Mouse (Mus musculus): ENCODE results near the gene Itgav. TPM values are rescaled to one million over a fixed set of nuclear protein-coding genes. Genes with fewer than 3 reads are reported as not detected.

The Itgav gene
- polyA plus RNA-seq, 1 experiment from 2014 or later, result 17.1 TPM

DNA sequence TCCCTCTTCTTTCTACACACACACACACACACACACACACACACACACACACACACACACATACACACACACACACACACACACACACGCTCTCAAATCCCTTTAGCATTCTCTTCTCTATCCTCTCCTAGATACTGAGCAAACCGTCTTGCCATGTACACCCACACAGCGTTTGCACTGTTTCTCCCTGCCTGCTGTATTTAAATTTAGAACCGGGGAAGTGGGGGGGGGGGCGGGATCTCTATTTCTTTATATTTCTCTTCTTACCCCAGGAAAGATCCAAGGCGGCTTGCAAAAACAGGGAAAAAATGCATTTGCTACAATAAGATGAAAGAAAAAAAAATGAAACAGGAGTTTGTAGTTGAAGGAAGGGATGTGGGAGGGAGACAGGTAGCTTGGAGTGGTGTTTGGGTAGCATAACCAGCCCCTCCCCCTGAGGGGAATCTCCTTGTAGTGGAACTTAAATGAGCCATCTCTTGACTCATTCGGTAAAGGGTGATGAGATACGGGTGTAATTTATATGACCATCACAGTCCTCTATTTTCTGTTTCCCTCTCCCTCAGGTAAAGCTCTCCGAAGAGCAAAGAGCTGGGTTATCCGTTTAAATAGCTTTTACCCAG is 89.2 kb downstream of the Itgav start:
- WGBS, result 9% methylated on average over 10 of the region's 10 CpGs
- no peaks in the 10 kb centered on the region for H3K36me3 ChIP-seq (ENCODE audit: control insufficient read depth, insufficient read depth, low read length)
- H3K4me1 ChIP-seq (ENCODE audit: control insufficient read depth, insufficient read depth, low read depth, low read length), result peaks cover 11% of the 10 kb centered on the region
- H3K9ac ChIP-seq (ENCODE audit: low read depth, low read length), result peak overlapping the region; percentile 81
- no peaks in the 10 kb centered on the region for H3K27me3 ChIP-seq (replicated peaks; ENCODE audit: control insufficient read depth, insufficient read depth, low read length)
- peak overlapping the region; percentile 67 for H3K4me3 ChIP-seq (ENCODE audit: low read length)
- peak; percentile 48; the same call in 1 of the 2 replicates for ATAC-seq
- H3K9me3 ChIP-seq (ENCODE audit: control insufficient read depth, low read length), result no peaks in the 10 kb centered on the region
- H3K27ac ChIP-seq (ENCODE audit: low read depth, low read length), result peak overlapping the region; percentile 94
- H3K4me2 ChIP-seq (ENCODE audit: low read length), result peak overlapping the region; percentile 64

DNA sequence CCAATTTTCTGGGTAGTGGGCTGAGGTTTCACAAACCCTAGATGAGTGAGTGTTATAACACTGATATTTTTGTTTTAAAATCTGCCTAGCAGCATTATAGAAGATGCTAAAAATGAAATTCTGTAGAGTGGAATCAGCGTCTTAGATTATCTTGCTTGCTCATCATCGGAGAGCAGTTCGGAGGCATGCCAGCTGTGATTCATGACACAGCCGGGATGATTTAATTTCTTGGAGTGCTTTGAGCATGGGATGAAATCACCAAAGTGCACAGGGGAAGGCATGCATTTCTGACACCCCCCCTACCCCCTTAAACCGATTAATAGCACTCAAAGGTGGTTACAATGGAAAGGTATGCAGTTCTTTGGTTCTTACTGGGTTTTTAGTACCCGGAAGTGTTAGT is 89.8 kb downstream of the Itgav start:
- H3K36me3 ChIP-seq (ENCODE audit: control insufficient read depth, insufficient read depth, low read length), result no peaks in the 10 kb centered on the region
- H3K4me2 ChIP-seq (ENCODE audit: low read length), result peak overlapping the region; percentile 64
- H3K4me1 ChIP-seq (ENCODE audit: control insufficient read depth, insufficient read depth, low read depth, low read length), result peaks cover 11% of the 10 kb centered on the region
- peak overlapping the region; percentile 81 for H3K9ac ChIP-seq (ENCODE audit: low read depth, low read length)
- ATAC-seq, result no peak
- peak overlapping the region; percentile 94; the same call in 1 of the 2 replicates for H3K27ac ChIP-seq (ENCODE audit: low read depth, low read length)
- 33% methylated on average over 6 of the region's 6 CpGs for WGBS
- no peaks in the 10 kb centered on the region for H3K27me3 ChIP-seq (replicated peaks; ENCODE audit: control insufficient read depth, insufficient read depth, low read length)
- no peaks in the 10 kb centered on the region for H3K9me3 ChIP-seq (ENCODE audit: control insufficient read depth, low read length)
- peak overlapping the region; percentile 67 for H3K4me3 ChIP-seq (ENCODE audit: low read length)

DNA sequence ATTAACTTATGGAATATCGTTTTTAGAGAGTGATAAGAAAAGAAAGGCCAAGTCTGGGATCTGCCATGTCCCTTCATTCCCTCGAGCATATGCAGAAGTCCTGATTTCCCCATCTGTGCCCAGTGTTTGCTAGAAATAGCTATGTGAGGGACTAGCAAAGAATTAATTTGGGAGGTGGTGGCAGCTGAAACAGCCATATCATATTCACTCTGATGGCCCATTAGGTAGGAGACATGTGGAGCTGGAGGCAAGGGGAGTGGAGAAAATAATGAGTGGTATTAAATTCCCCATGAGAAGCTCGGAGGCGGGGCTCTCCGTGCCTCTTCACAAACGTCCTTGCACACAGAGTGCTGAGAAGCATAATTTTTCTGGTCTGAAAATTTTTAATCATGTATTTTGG is 92.0 kb downstream of the Itgav start:
- H3K4me1 ChIP-seq (ENCODE audit: control insufficient read depth, insufficient read depth, low read depth, low read length), result peaks cover 11% of the 10 kb centered on the region
- H3K4me3 ChIP-seq (ENCODE audit: low read length), result no peak overlapping the region
- H3K36me3 ChIP-seq (ENCODE audit: control insufficient read depth, insufficient read depth, low read length), result no peaks in the 10 kb centered on the region
- no peaks in the 10 kb centered on the region for H3K27me3 ChIP-seq (replicated peaks; ENCODE audit: control insufficient read depth, insufficient read depth, low read length)
- no peak overlapping the region for H3K9ac ChIP-seq (ENCODE audit: low read depth, low read length)
- H3K9me3 ChIP-seq (ENCODE audit: control insufficient read depth, low read length), result no peaks in the 10 kb centered on the region
- 41% methylated on average over 6 of the region's 6 CpGs for WGBS
- H3K27ac ChIP-seq (ENCODE audit: low read depth, low read length), result no peak overlapping the region
- H3K4me2 ChIP-seq (ENCODE audit: low read length), result 0 out of 2 replicates have a peak overlapping the region, but pooled peaks have one; percentile 10
- no peak for ATAC-seq

DNA sequence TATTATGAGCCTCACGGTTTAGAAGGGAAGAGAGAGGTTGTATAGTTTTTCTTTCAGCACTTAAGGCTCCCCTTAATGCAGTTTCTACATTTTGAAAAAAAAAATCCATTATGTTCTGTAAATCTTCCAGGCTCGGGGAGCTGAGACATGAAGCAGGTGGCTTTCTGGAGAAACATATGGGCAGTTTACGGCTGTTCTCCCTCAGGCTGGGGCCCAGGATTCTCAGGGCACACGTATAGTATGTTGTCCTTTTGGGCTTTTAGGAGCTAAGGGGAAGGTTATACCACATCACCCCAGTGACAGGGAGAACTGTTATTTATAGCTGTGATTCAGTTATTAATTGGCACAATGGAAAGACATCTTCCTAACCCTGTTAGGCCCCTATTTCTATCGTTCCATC is 101.0 kb downstream of the Itgav start:
- Histone ChIP-seq H3K9me3 (ENCODE audit: control insufficient read depth, low read length) (no peaks in the 10 kb centered on the region), H3K27me3 (replicated peaks; ENCODE audit: control insufficient read depth, insufficient read depth, low read length) (no peaks in the 10 kb centered on the region), H3K27ac (ENCODE audit: low read depth, low read length) (no peak overlapping the region), H3K4me3 (ENCODE audit: low read length) (no peak overlapping the region), H3K9ac (ENCODE audit: low read depth, low read length) (no peak overlapping the region), H3K4me1 (ENCODE audit: control insufficient read depth, insufficient read depth, low read depth, low read length) (peaks cover 4% of the 10 kb centered on the region), H3K36me3 (ENCODE audit: control insufficient read depth, insufficient read depth, low read length) (no peaks in the 10 kb centered on the region), H3K4me2 (ENCODE audit: low read length) (no peak overlapping the region)
- no peak for ATAC-seq
- WGBS, result 41% methylated on average over 5 of the region's 5 CpGs

DNA sequence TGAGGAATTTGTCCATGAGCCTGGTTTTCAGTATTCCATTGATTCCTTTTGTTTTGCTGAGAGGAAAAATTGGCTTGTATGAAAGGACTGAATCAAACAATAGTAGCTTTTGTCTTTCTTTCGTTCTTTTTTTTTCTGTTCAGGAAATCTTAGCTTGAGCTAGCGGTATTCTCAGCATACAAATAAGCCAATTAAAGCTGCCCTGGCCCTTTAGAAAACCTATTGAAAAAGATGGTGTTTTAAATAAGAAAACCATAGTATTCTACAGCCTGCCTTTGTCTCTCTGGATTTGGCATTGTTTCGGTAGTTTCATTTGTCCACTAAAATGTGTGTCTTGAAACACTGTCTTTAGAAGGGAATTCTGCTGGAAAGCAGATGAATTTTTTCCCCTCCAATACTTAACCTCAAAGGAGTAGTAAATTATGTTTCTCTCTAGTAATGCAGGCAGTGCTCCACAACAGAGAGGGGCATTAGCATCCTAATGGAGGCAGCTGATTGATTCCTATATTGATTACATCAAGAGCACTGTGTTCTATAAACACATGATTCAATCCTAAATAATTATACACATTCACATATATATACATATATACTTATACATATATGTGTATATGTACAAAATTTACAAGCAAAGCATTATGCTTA is 104.8 kb downstream of the Itgav start:
- no peaks in the 10 kb centered on the region for H3K27me3 ChIP-seq (replicated peaks; ENCODE audit: control insufficient read depth, insufficient read depth, low read length)
- 19% methylated on average over 3 of the region's 3 CpGs for WGBS
- no peaks in the 10 kb centered on the region for H3K36me3 ChIP-seq (ENCODE audit: control insufficient read depth, insufficient read depth, low read length)
- H3K4me1 ChIP-seq (ENCODE audit: control insufficient read depth, insufficient read depth, low read depth, low read length), result peaks cover 4% of the 10 kb centered on the region
- no peak overlapping the region for H3K4me3 ChIP-seq (ENCODE audit: low read length)
- H3K9me3 ChIP-seq (ENCODE audit: control insufficient read depth, low read length), result no peaks in the 10 kb centered on the region
- peak overlapping the region; percentile 51; the same call in 1 of the 2 replicates for H3K27ac ChIP-seq (ENCODE audit: low read depth, low read length)
- no peak overlapping the region; the same call in 1 of the 2 replicates for H3K4me2 ChIP-seq (ENCODE audit: low read length)
- ATAC-seq, result no peak
- no peak overlapping the region for H3K9ac ChIP-seq (ENCODE audit: low read depth, low read length)

GRCm38 (mm10) chr2:83832903-83833302 is 108.7 kb downstream of the Itgav start:
- H3K9ac ChIP-seq (ENCODE audit: low read depth, low read length), result no peak overlapping the region
- H3K9me3 ChIP-seq (ENCODE audit: control insufficient read depth, low read length), result no peaks in the 10 kb centered on the region
- H3K27me3 ChIP-seq (replicated peaks; ENCODE audit: control insufficient read depth, insufficient read depth, low read length), result no peaks in the 10 kb centered on the region
- ATAC-seq, result no peak
- WGBS, result 69% methylated on average over 4 of the region's 4 CpGs
- H3K4me2 ChIP-seq (ENCODE audit: low read length), result no peak overlapping the region
- peaks cover 7% of the 10 kb centered on the region for H3K4me1 ChIP-seq (ENCODE audit: control insufficient read depth, insufficient read depth, low read depth, low read length)
- H3K4me3 ChIP-seq (ENCODE audit: low read length), result no peak overlapping the region
- no peaks in the 10 kb centered on the region for H3K36me3 ChIP-seq (ENCODE audit: control insufficient read depth, insufficient read depth, low read length)
- no peak overlapping the region for H3K27ac ChIP-seq (ENCODE audit: low read depth, low read length)

GRCm38 (mm10) chr2:83835313-83836070 is 111.3 kb downstream of the Itgav start:
- Histone ChIP-seq H3K4me1 (ENCODE audit: control insufficient read depth, insufficient read depth, low read depth, low read length) (peaks cover 3% of the 10 kb centered on the region; the same call in 1 of the 2 replicates), H3K9ac (ENCODE audit: low read depth, low read length) (no peak overlapping the region), H3K9me3 (ENCODE audit: control insufficient read depth, low read length) (no peaks in the 10 kb centered on the region; the same call in 1 of the 2 replicates), H3K27ac (ENCODE audit: low read depth, low read length) (peak overlapping the region; percentile 36), H3K4me3 (ENCODE audit: low read length) (no peak overlapping the region), H3K27me3 (replicated peaks; ENCODE audit: control insufficient read depth, insufficient read depth, low read length) (no peaks in the 10 kb centered on the region), H3K4me2 (ENCODE audit: low read length) (peak overlapping the region; percentile 3; the same call in 1 of the 2 replicates), H3K36me3 (ENCODE audit: control insufficient read depth, insufficient read depth, low read length) (no peaks in the 10 kb centered on the region)
- 45% methylated on average over 10 of the region's 10 CpGs for WGBS
- peak; percentile 53; the same call in 1 of the 2 replicates for ATAC-seq

GRCm38 (mm10) chr2:83848495-83848894 is 124.3 kb downstream of the Itgav start:
- Histone ChIP-seq H3K27me3 (replicated peaks; ENCODE audit: control insufficient read depth, insufficient read depth, low read length) (no peaks in the 10 kb centered on the region), H3K9me3 (ENCODE audit: control insufficient read depth, low read length) (no peaks in the 10 kb centered on the region), H3K4me3 (ENCODE audit: low read length) (no peak overlapping the region), H3K36me3 (ENCODE audit: control insufficient read depth, insufficient read depth, low read length) (no peaks in the 10 kb centered on the region; the same call in 1 of the 2 replicates), H3K9ac (ENCODE audit: low read depth, low read length) (no peak overlapping the region), H3K4me2 (ENCODE audit: low read length) (no peak overlapping the region), H3K4me1 (ENCODE audit: control insufficient read depth, insufficient read depth, low read depth, low read length) (no peaks in the 10 kb centered on the region), H3K27ac (ENCODE audit: low read depth, low read length) (no peak overlapping the region)
- WGBS, result 83% methylated on average over 3 of the region's 3 CpGs
- ATAC-seq, result no peak

GRCm38 (mm10) chr2:83853423-83853822 is 129.2 kb downstream of the Itgav start:
- Histone ChIP-seq H3K4me1 (ENCODE audit: control insufficient read depth, insufficient read depth, low read depth, low read length) (no peaks in the 10 kb centered on the region), H3K36me3 (ENCODE audit: control insufficient read depth, insufficient read depth, low read length) (no peaks in the 10 kb centered on the region; the same call in none of the 2 replicates), H3K9me3 (ENCODE audit: control insufficient read depth, low read length) (no peaks in the 10 kb centered on the region), H3K4me2 (ENCODE audit: low read length) (no peak overlapping the region), H3K9ac (ENCODE audit: low read depth, low read length) (no peak overlapping the region), H3K4me3 (ENCODE audit: low read length) (no peak overlapping the region), H3K27ac (ENCODE audit: low read depth, low read length) (no peak overlapping the region), H3K27me3 (replicated peaks; ENCODE audit: control insufficient read depth, insufficient read depth, low read length) (no peaks in the 10 kb centered on the region)
- WGBS, result 85% methylated on average over 10 of the region's 10 CpGs
- no peak for ATAC-seq

Measured in hindbrain, embryonic 16.5 days (tissue).